Mouse (Mus musculus): ENCODE data around the gene Cdc40.

- no peak for TF ChIP-seq GATA1 (IDR thresholded peaks at IDR 0.05; ENCODE audit: borderline replicate concordance, low read length)
- TF ChIP-seq FLI1 (IDR thresholded peaks at IDR 0.05; ENCODE audit: low read length) = no peak
Measured at GRCm38 (mm10) chr10:40857599-40857998, 25.5 kb downstream of the Cdc40 start.

All from megakaryocyte, embryonic 14.5 days (primary cell).